Mouse (Mus musculus) cerebellum, adult 11 months (tissue): ENCODE results near the gene Med13.
"Not testable (repeated sequence)": the region's sequence is repeated elsewhere in the genome, so short reads cannot be mapped to it uniquely, and the experiment has no call there.

ENCODE experiments used
- DNase-seq: peaks from one replicate; pipeline ENCODE4 v3.0.0; 2022

Med13 gene

GRCm38 (mm10) chr11:86377841-86378240 lies 20.4 kb upstream of the Med13 start:
- DNase-seq = no peak

- no peak for DNase-seq
Observed at GRCm38 (mm10) chr11:86376707-86377106, 19.3 kb upstream of the Med13 start.

- DNase-seq = no peak
Observed at GRCm38 (mm10) chr11:86375086-86375485, 17.7 kb upstream of the Med13 start.

- DNase-seq = no peak
Observed at GRCm38 (mm10) chr11:86371266-86371665, 13.9 kb upstream of the Med13 start.

GRCm38 (mm10) chr11:86369860-86370259 lies 12.5 kb upstream of the Med13 start:
- DNase-seq = no peak

GRCm38 (mm10) chr11:86369003-86369402 lies 11.6 kb upstream of the Med13 start:
- DNase-seq = no peak

GRCm38 (mm10) chr11:86364709-86365452 lies 7.5 kb upstream of the Med13 start:
- DNase-seq = no peak

- peak; percentile 99 for DNase-seq
Observed at GRCm38 (mm10) chr11:86357984-86358528, 654 bp upstream of the Med13 start.

- no peak for DNase-seq
Observed at GRCm38 (mm10) chr11:86356007-86356853, 1.2 kb downstream of the Med13 start.

GRCm38 (mm10) chr11:86353586-86353985 lies 3.8 kb downstream of the Med13 start:
- DNase-seq = no peak

- no peak for DNase-seq
Observed at GRCm38 (mm10) chr11:86351766-86352315, 5.6 kb downstream of the Med13 start.

GRCm38 (mm10) chr11:86350636-86351138 lies 6.7 kb downstream of the Med13 start:
- no peak for DNase-seq

- no peak for DNase-seq
Observed at GRCm38 (mm10) chr11:86349325-86349724, 8.1 kb downstream of the Med13 start.

GRCm38 (mm10) chr11:86348872-86349271 lies 8.5 kb downstream of the Med13 start:
- DNase-seq = no peak

- no peak for DNase-seq
Observed at GRCm38 (mm10) chr11:86347387-86348122, 9.8 kb downstream of the Med13 start.

GRCm38 (mm10) chr11:86346525-86346924 lies 10.9 kb downstream of the Med13 start:
- DNase-seq = no peak

GRCm38 (mm10) chr11:86344940-86345339 lies 12.5 kb downstream of the Med13 start:
- DNase-seq = not testable (repeated sequence)

GRCm38 (mm10) chr11:86324251-86324650 lies 33.2 kb downstream of the Med13 start:
- no peak for DNase-seq

GRCm38 (mm10) chr11:86314992-86315391 lies 42.4 kb downstream of the Med13 start:
- DNase-seq = not testable (repeated sequence)

- no peak for DNase-seq
Observed at GRCm38 (mm10) chr11:86310280-86310679, 47.1 kb downstream of the Med13 start.

- not testable (repeated sequence) for DNase-seq
Observed at GRCm38 (mm10) chr11:86292201-86292600, 65.2 kb downstream of the Med13 start.

GRCm38 (mm10) chr11:86291714-86292113 lies 65.7 kb downstream of the Med13 start:
- DNase-seq = no peak
